Mouse (Mus musculus) limb, embryonic 10.5 days (tissue): Measurements from ENCODE around the gene Nap1l5. TPM values are rescaled to one million over a fixed set of nuclear protein-coding genes. Genes with fewer than 3 reads are reported as not detected.

Experiments
- DNase-seq: peaks from one replicate; pipeline ENCODE4 v3.0.0-alpha.2; 2017; ENCODE audit warnings: low spot score
- H3K27ac ChIP-seq: fragments of 300-500 bp; sonication (generic); 2 replicates; pipeline ENCODE4 v1.5.1; 2016; ENCODE audit warnings: mild to moderate bottlenecking
- H3K27me3 ChIP-seq: fragments of 300-500 bp; sonication (generic); 2 replicates; pipeline ENCODE4 v1.6.1; 2016; ENCODE audit warnings: low read depth, mild to moderate bottlenecking; ENCODE audit not compliant: poor library complexity, severe bottlenecking
- H3K36me3 ChIP-seq: fragments of 300-500 bp; sonication (generic); 2 replicates; pipeline ENCODE4 v1.6.1; 2016; ENCODE audit warnings: mild to moderate bottlenecking, moderate library complexity
- H3K4me1 ChIP-seq: fragments of 300-500 bp; sonication (generic); 2 replicates; pipeline ENCODE4 v1.6.1; 2016
- H3K4me3 ChIP-seq: fragments of 300-500 bp; sonication (generic); 2 replicates; pipeline ENCODE4 v1.5.1; 2016; ENCODE audit warnings: mild to moderate bottlenecking, moderate library complexity
- H3K9me3 ChIP-seq: fragments of 300-500 bp; sonication (generic); replicated peaks from 2 replicates; pipeline ENCODE4 v1.6.1; 2016; ENCODE audit warnings: mild to moderate bottlenecking
- WGBS: fragments of 180-500 bp; shearing (Covaris S2); methylation state at CpG from one replicate; pipeline ENCODE4 v1.1.7; 2016; 5-methylcytosine and 5-hydroxymethylcytosine counted together
- polyA plus RNA-seq: library from polyadenylated mRNA; unstranded; fragments of >200 nt; fragmentation: Nextera tagmentation; extraction: Ambion mirVana; gene quantifications from 2 replicates; pipeline ENCODE4 v1.2.1, GENCODE M21; 2016

Gene Nap1l5
- polyA plus RNA-seq: 1.9 and 3.7 TPM in 2 replicates

GRCm38 (mm10) chr6:58906852-58907261 lies at the start of gene Nap1l5:
Gene Nap1l5, minus strand, starts transcription at chr6:58907076.
- peaks cover 8% of the 10 kb centered on the region; the same call in 1 of the 2 replicates for H3K9me3 ChIP-seq
- H3K36me3 ChIP-seq: peaks cover 11% of the 10 kb centered on the region
- peaks cover 12% of the 10 kb centered on the region for H3K4me1 ChIP-seq
- peak; percentile 37 for DNase-seq
- 51% methylated on average over 34 of the region's 34 CpGs for WGBS
- H3K27ac ChIP-seq: 0 out of 2 replicates have a peak within 1 kb of the TSS, but pooled peaks have one; percentile 19
- peaks cover 12% of the 10 kb centered on the region; the same call in 1 of the 2 replicates for H3K27me3 ChIP-seq
- peak within 1 kb of the TSS; percentile 57 for H3K4me3 ChIP-seq

DNA sequence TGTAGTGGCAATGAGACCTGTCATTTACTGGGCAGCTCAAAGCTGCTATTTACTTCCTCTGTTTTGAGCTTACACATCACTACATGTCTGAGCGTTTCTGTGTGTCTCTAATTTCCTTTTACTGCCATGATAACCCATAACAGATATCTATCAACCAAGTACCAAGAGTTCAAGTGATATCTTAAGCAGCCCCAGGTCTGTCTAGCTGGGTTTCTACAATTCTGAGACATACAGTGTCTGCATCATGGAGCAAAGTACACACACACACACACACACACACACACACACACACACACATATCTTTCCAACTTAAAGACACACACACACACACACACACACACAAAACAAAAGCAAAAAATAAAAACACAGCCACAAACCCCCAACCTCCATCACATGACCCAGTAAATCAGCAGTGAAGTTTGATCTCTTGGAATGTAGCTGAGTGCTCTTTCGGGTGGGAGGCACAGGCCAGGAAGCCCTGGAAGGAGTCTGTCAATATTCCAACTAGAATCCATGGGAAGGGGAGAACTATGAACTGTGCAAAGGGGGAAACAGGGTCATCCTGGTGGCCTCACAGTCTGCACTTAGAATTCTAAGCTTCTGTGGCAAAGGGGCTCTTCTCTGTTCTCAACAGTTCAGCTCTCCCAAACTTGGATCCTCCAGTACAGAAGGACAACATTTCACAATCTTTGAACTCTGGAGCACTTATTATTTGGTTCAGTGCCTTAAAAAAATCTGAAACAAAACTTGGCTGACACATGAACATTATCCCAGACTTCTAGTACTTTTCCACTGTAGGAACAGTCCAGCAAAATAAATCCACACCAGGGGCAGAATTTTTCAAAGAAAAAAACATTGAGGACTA lies 44.5 kb upstream of the Nap1l5 start:
- WGBS: 71% methylated on average over 2 of the region's 2 CpGs
- no peak overlapping the region for H3K27ac ChIP-seq
- H3K36me3 ChIP-seq: no peaks in the 10 kb centered on the region
- H3K9me3 ChIP-seq: no peaks in the 10 kb centered on the region
- DNase-seq: no peak
- H3K4me3 ChIP-seq: no peak overlapping the region
- H3K27me3 ChIP-seq: no peaks in the 10 kb centered on the region
- no peaks in the 10 kb centered on the region for H3K4me1 ChIP-seq

- 99% methylated on average over 1 of the region's 1 CpGs for WGBS
- no peaks in the 10 kb centered on the region for H3K9me3 ChIP-seq
- no peaks in the 10 kb centered on the region for H3K36me3 ChIP-seq
- no peak for DNase-seq
- no peaks in the 10 kb centered on the region for H3K4me1 ChIP-seq
- H3K4me3 ChIP-seq: no peak overlapping the region
- H3K27me3 ChIP-seq: no peaks in the 10 kb centered on the region
- no peak overlapping the region for H3K27ac ChIP-seq
Measured at GRCm38 (mm10) chr6:58950410-58950809, 43.5 kb upstream of the Nap1l5 start.

GRCm38 (mm10) chr6:58946840-58947239 lies 40.0 kb upstream of the Nap1l5 start:
- no peak overlapping the region for H3K4me3 ChIP-seq
- no peak for DNase-seq
- H3K9me3 ChIP-seq: no peaks in the 10 kb centered on the region
- H3K27me3 ChIP-seq: no peaks in the 10 kb centered on the region
- no peaks in the 10 kb centered on the region for H3K4me1 ChIP-seq
- no peak overlapping the region for H3K27ac ChIP-seq
- no peaks in the 10 kb centered on the region for H3K36me3 ChIP-seq
- WGBS: 87% methylated on average over 4 of the region's 4 CpGs

- no peaks in the 10 kb centered on the region for H3K36me3 ChIP-seq
- no peak for DNase-seq
- no peaks in the 10 kb centered on the region for H3K27me3 ChIP-seq
- no peak overlapping the region for H3K27ac ChIP-seq
- WGBS: 71% methylated on average over 2 of the region's 2 CpGs
- no peak overlapping the region for H3K4me3 ChIP-seq
- H3K9me3 ChIP-seq: no peaks in the 10 kb centered on the region
- no peaks in the 10 kb centered on the region for H3K4me1 ChIP-seq
Measured at GRCm38 (mm10) chr6:58946246-58946645, 39.4 kb upstream of the Nap1l5 start.

GRCm38 (mm10) chr6:58943958-58944357 lies 37.1 kb upstream of the Nap1l5 start:
- 89% methylated on average over 3 of the region's 3 CpGs for WGBS
- Histone ChIP-seq H3K27ac (no peak overlapping the region), H3K4me1 (no peaks in the 10 kb centered on the region), H3K27me3 (no peaks in the 10 kb centered on the region), H3K9me3 (no peaks in the 10 kb centered on the region), H3K36me3 (no peaks in the 10 kb centered on the region), H3K4me3 (no peak overlapping the region)
- no peak for DNase-seq

DNA sequence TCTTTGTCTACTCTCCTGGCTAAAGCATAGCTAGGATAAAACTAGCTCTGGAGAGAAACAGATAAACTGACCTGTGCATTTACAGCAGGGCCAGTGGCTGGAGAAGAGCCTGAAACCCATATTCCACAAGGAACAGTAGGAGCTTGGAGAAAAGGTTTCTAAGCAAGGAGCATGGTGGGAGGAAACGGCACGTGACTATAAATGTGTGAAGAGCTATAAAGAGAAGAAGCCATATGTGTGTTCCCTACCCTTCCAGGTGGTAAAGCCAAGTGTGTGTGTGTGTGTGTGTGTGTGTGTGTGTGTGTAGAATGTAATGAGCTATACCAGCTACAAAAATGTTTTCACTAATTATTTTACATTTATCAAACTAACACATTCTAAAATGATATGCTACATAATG lies 35.4 kb upstream of the Nap1l5 start:
- H3K27me3 ChIP-seq: no peaks in the 10 kb centered on the region
- no peaks in the 10 kb centered on the region for H3K36me3 ChIP-seq
- H3K27ac ChIP-seq: no peak overlapping the region
- H3K9me3 ChIP-seq: no peaks in the 10 kb centered on the region
- H3K4me1 ChIP-seq: no peaks in the 10 kb centered on the region
- H3K4me3 ChIP-seq: no peak overlapping the region
- DNase-seq: no peak
- WGBS: 79% methylated on average over 2 of the region's 2 CpGs

DNA sequence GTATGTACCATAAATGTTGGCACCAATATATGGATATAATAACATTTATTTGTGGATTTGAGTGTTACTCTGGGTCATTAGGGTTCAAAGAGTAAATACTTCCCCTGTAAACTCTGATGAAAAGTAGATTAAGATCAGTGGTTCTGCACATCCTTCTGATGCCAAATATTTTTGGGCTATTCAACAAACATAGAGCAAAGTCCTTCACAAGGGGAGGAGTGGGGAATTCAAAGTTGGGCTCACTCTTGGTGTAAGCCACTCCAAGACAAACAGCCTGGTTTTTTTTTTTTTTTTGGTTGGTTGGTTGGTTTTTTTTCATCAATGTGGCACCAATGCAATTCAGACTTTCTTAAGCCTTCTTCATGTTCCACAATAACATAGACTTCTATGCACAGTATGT lies 30.9 kb upstream of the Nap1l5 start:
- Histone ChIP-seq H3K27ac (no peak overlapping the region), H3K4me3 (no peak overlapping the region), H3K4me1 (peaks cover 19% of the 10 kb centered on the region), H3K9me3 (no peaks in the 10 kb centered on the region), H3K36me3 (no peaks in the 10 kb centered on the region), H3K27me3 (no peaks in the 10 kb centered on the region)
- no peak for DNase-seq

DNA sequence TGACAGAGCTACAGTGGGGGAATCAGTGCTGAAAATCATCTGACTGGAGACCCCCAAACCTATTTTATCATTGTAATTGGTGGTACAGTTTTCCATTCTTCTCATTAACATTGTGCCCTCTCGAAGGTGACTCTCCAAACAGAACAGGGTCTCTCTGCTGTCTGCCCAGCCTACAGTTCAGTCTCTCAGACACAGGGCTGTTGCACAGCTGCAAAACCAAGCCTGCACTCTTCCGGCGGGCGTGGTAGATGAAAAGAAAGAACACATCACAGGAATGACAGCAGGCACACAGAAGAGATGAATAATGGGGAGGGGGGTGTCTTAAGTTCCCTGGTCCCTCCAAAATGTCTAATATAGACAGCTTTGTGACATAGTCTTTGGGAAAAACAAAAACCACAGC lies 27.3 kb upstream of the Nap1l5 start:
- no peak overlapping the region for H3K27ac ChIP-seq
- no peaks in the 10 kb centered on the region for H3K27me3 ChIP-seq
- no peaks in the 10 kb centered on the region for H3K9me3 ChIP-seq
- peaks cover 26% of the 10 kb centered on the region for H3K4me1 ChIP-seq
- no peak for DNase-seq
- WGBS: 86% methylated on average over 4 of the region's 4 CpGs
- no peak overlapping the region for H3K4me3 ChIP-seq
- H3K36me3 ChIP-seq: no peaks in the 10 kb centered on the region

DNA sequence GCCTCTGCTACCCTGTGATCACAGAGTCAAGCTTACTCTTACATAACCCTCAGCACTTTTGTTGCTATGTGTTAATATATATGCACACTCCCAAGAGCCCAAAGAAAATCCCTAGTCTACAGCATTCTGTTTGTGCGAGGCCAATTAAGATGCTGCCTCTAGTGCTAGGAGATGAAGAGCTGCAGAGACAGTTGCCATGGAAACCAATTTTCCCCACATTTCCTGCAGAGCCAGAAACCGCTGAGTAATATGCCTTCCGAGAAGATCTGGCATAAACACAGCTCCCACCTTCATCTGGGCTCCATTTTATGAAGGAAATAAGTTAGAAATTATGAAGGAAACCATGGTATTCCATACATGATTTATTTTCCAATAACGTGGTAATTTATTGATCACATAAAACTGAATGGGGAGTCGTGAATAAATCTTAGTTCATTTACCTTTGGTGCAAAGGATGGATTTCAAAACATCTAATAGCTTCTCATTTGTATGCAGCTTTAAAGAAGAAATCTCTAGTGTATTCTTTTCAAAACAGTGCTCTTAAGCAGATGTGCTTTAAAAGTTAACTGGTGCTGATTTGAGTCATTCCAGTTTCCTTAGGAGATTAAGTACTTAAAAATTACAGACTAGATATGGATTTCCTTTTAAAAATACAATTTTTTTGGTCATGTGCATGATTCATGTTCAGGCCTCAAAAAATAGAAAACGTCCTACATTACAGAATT lies 26.5 kb upstream of the Nap1l5 start:
- no peaks in the 10 kb centered on the region for H3K9me3 ChIP-seq
- peaks cover 26% of the 10 kb centered on the region for H3K4me1 ChIP-seq
- H3K36me3 ChIP-seq: no peaks in the 10 kb centered on the region
- no peak overlapping the region for H3K27ac ChIP-seq
- no peaks in the 10 kb centered on the region for H3K27me3 ChIP-seq
- no peak overlapping the region for H3K4me3 ChIP-seq
- WGBS: 52% methylated on average over 6 of the region's 6 CpGs
- DNase-seq: peak; percentile 59

DNA sequence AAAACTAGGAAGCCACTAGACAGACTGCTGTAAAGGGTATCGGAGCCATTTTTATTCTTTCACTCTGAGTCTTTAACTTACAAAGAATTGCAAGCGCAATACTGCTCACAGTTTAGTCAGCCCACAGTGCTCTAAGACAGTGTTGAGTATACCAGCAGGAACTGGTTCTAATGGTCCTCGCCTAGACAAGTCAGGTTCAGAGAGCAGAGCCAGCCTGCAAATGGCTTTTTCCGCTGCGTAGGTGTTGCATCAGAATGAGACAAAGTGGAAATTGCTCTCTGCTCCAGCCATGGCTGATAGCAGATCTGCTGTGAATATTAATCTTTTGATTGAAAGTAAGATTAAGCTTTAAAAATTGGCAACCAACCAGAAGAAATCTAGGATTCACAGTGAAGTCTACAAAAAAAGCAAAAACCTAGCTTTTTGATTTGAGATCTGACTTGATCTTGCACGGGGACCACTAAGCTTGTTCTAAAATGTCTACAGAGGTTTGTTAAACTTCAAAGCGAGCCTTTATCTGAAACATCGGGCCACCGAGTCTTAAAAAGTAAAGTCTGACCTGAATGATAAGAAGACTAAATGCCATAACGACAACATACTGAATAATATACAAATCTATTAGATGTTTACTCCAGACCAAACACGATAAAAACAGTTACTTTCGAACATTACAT lies 25.8 kb upstream of the Nap1l5 start:
- Histone ChIP-seq H3K4me3 (no peak overlapping the region), H3K27me3 (no peaks in the 10 kb centered on the region), H3K27ac (no peak overlapping the region), H3K36me3 (no peaks in the 10 kb centered on the region), H3K4me1 (peaks cover 26% of the 10 kb centered on the region), H3K9me3 (no peaks in the 10 kb centered on the region)
- 89% methylated on average over 12 of the region's 12 CpGs for WGBS
- no peak for DNase-seq

- no peaks in the 10 kb centered on the region for H3K27me3 ChIP-seq
- H3K27ac ChIP-seq: no peak overlapping the region
- H3K9me3 ChIP-seq: no peaks in the 10 kb centered on the region
- 86% methylated on average over 4 of the region's 4 CpGs for WGBS
- H3K4me1 ChIP-seq: peaks cover 21% of the 10 kb centered on the region
- no peaks in the 10 kb centered on the region for H3K36me3 ChIP-seq
- H3K4me3 ChIP-seq: no peak overlapping the region
- no peak for DNase-seq
Measured at GRCm38 (mm10) chr6:58931149-58931548, 24.3 kb upstream of the Nap1l5 start.
